Mouse (Mus musculus) heart, adult 2 months (tissue): ENCODE results near the gene Npas4.

ENCODE experiments used
- CTCF ChIP-seq: fragments of 200-600 bp; IDR thresholded peaks from 2 replicates; pipeline ENCODE4 v1.8.1; 2022; ENCODE audit warnings: antibody characterized with exemption, mild to moderate bottlenecking, moderate library complexity
- EP300 ChIP-seq: fragments of 200-500 bp; IDR thresholded peaks from 2 replicates; pipeline ENCODE4 v1.6.1; 2011; ENCODE audit warnings: low read depth, low read length, control low read depth; ENCODE audit not compliant: insufficient read depth

DNA sequence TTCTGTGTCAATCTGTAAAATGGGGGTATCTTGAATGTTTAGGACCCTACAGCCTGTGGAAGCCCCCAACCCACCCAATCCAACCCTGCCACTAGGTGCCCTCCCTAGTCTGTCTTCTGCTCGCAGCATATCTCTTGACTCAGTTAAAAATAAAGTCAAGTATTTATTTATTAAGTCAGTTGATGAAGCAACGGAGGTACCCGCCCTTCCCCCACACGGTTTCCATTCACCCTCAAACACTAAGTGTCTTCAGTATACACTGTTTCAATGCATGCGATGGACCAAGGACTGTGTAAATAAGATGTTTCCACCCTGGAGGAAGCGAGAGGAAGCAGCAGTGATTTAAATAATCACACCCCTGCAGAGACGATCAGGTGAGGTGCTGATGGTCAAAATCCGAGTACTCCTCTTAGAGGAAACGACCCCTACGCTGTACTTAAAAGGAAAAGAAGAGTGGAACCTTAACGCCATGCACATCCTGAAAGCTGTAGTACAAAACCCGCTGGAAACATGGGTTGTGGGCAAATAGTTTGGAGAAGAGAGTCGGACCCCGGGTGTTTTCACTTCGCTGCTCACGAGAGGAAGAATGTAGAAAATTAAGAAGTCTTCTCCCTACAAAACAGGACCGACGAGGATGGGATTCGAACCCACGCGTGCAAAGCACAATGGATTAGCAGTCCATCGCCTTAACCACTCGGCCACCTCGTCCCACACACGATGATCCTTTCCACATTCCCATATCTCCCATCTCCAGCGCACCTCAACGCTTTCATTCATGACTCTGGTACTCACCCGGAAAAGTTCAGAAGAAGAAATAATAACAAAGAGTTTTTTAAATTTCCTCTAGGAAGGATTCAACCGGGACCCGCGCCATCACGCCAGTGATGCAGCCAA is 47.8 kb upstream of the Npas4 start:
- TF ChIP-seq CTCF (no peak), EP300 (peak; percentile 75; the same call in 1 of the 2 replicates)
